Mouse (Mus musculus) heart, adult 2 months (tissue): ENCODE measurements around the gene Anpep.

Experiments
- CTCF ChIP-seq: fragments of 200-600 bp; IDR thresholded peaks from 2 replicates; pipeline ENCODE4 v1.8.1; 2022; ENCODE audit warnings: antibody characterized with exemption, mild to moderate bottlenecking, moderate library complexity
- POLR2A ChIP-seq: fragments of 200-500 bp; IDR thresholded peaks from 2 replicates; pipeline ENCODE4 v1.6.1; 2011; ENCODE audit warnings: mild to moderate bottlenecking, low read depth, low read length, control low read depth; ENCODE audit not compliant: insufficient read depth

GRCm38 (mm10) chr7:79844090-79844802 lies 16.6 kb downstream of the Anpep start:
- TF ChIP-seq POLR2A (no peak), CTCF (no peak)
